Mouse (Mus musculus): Measurements from ENCODE around the gene Gm42906.

Gene Gm42906

GRCm38 (mm10) chr5:151110461-151110908 lies 317.5 kb downstream of the Gm42906 start:
- in situ Hi-C loops (cut with MseI, MboI), result no loop called here

GRCm38 (mm10) chr5:151109822-151110221 lies 318.1 kb downstream of the Gm42906 start:
- in situ Hi-C loops (cut with MseI, MboI), result no loop called here

GRCm38 (mm10) chr5:151108955-151109354 lies 319.0 kb downstream of the Gm42906 start:
- in situ Hi-C loops (cut with MseI, MboI), result no loop called here

GRCm38 (mm10) chr5:151108291-151108897 lies 319.6 kb downstream of the Gm42906 start:
- in situ Hi-C loops (cut with MseI, MboI), result no loop called here

GRCm38 (mm10) chr5:151106841-151107240 lies 321.1 kb downstream of the Gm42906 start:
- in situ Hi-C loops (cut with MseI, MboI), result no loop called here

- in situ Hi-C loops (cut with MseI, MboI), result no loop called here
These were observed 322.6 kb downstream of the Gm42906 start for GRCm38 (mm10) chr5:151105054-151105971.

GRCm38 (mm10) chr5:151104354-151105053 lies 323.5 kb downstream of the Gm42906 start:
- in situ Hi-C loops (cut with MseI, MboI), result no loop called here

GRCm38 (mm10) chr5:151103284-151103683 lies 324.7 kb downstream of the Gm42906 start:
- in situ Hi-C loops (cut with MseI, MboI), result no loop called here

GRCm38 (mm10) chr5:151102262-151102661 lies 325.7 kb downstream of the Gm42906 start:
- in situ Hi-C loops (cut with MseI, MboI), result no loop called here

- in situ Hi-C loops (cut with MseI, MboI), result no loop called here
These were observed 332.0 kb downstream of the Gm42906 start for GRCm38 (mm10) chr5:151096012-151096411.

- in situ Hi-C loops (cut with MseI, MboI), result no loop called here
These were observed 334.9 kb downstream of the Gm42906 start for GRCm38 (mm10) chr5:151092886-151093665.

- in situ Hi-C loops (cut with MseI, MboI), result no loop called here
These were observed 337.0 kb downstream of the Gm42906 start for GRCm38 (mm10) chr5:151090996-151091395.

- in situ Hi-C loops (cut with MseI, MboI), result no loop called here
These were observed 338.8 kb downstream of the Gm42906 start for GRCm38 (mm10) chr5:151089201-151089600.

GRCm38 (mm10) chr5:151086425-151087202 lies 341.3 kb downstream of the Gm42906 start:
- in situ Hi-C loops (cut with MseI, MboI), result no loop called here

GRCm38 (mm10) chr5:151085749-151086148 lies 342.2 kb downstream of the Gm42906 start:
- in situ Hi-C loops (cut with MseI, MboI), result no loop called here

- in situ Hi-C loops (cut with MseI, MboI), result no loop called here
These were observed 347.7 kb downstream of the Gm42906 start for GRCm38 (mm10) chr5:151080276-151080675.

GRCm38 (mm10) chr5:151077953-151078352 lies 350.0 kb downstream of the Gm42906 start:
- in situ Hi-C loops (cut with MseI, MboI), result no loop called here

- in situ Hi-C loops (cut with MseI, MboI), result no loop called here
These were observed 351.0 kb downstream of the Gm42906 start for GRCm38 (mm10) chr5:151076917-151077316.

- in situ Hi-C loops (cut with MseI, MboI), result no loop called here
These were observed 353.7 kb downstream of the Gm42906 start for GRCm38 (mm10) chr5:151074282-151074681.

GRCm38 (mm10) chr5:151071430-151071829 lies 356.5 kb downstream of the Gm42906 start:
- in situ Hi-C loops (cut with MseI, MboI), result no loop called here

GRCm38 (mm10) chr5:151070896-151071295 lies 357.1 kb downstream of the Gm42906 start:
- in situ Hi-C loops (cut with MseI, MboI), result no loop called here

Data from mouse trophoblast stem cell (cell line).